Mouse (Mus musculus): ENCODE measurements at regions not wholly inside any gene's neighbourhood (a gene's known extent, or its start where the extent isn't known, plus 50 kb on each side); places are given as distances from the start of the nearest gene placed in this dataset.

GRCm38 (mm10) chr8:116334101-116334500, 170.7 kb upstream of the Dynlrb2 start:
- intact Hi-C loops (cut with DNase I) = no loop called here
- no peak for TF ChIP-seq CTCF (IDR thresholded peaks at IDR 0.05)
- Histone ChIP-seq H3K4me3 (no peak overlapping the region), H3K27ac (no peak overlapping the region)
- DNase-seq = peak; percentile 32

- Histone ChIP-seq H3K4me3 (no peak overlapping the region), H3K27ac (no peak overlapping the region)
- DNase-seq = no peak
- intact Hi-C loops (cut with DNase I) = no loop called here
- TF ChIP-seq CTCF (IDR thresholded peaks at IDR 0.05) = no peak
Measured at GRCm38 (mm10) chr8:116320014-116320680, 184.6 kb upstream of the Dynlrb2 start.

- no peak for TF ChIP-seq CTCF (IDR thresholded peaks at IDR 0.05)
- Histone ChIP-seq H3K27ac (no peak overlapping the region), H3K4me3 (no peak overlapping the region)
- DNase-seq = no peak
- intact Hi-C loops (cut with DNase I) = no loop called here
Measured at GRCm38 (mm10) chr8:116315410-116315809, 189.4 kb upstream of the Dynlrb2 start.

GRCm38 (mm10) chr8:116314429-116315092, 190.2 kb upstream of the Dynlrb2 start:
- Histone ChIP-seq H3K4me3 (no peak overlapping the region), H3K27ac (no peak overlapping the region)
- no peak for TF ChIP-seq CTCF (IDR thresholded peaks at IDR 0.05)
- no peak for DNase-seq
- intact Hi-C loops (cut with DNase I) = no loop called here

- intact Hi-C loops (cut with DNase I) = no loop called here
- TF ChIP-seq CTCF (IDR thresholded peaks at IDR 0.05) = no peak
- Histone ChIP-seq H3K4me3 (no peak overlapping the region), H3K27ac (no peak overlapping the region)
- no peak for DNase-seq
Measured at GRCm38 (mm10) chr8:116298891-116299290, 205.9 kb upstream of the Dynlrb2 start.

- intact Hi-C loops (cut with DNase I) = no loop called here
- no peak overlapping the region for H3K4me3 ChIP-seq
- no peak overlapping the region for H3K27ac ChIP-seq
- no peak for TF ChIP-seq CTCF (IDR thresholded peaks at IDR 0.05)
- DNase-seq = no peak
Measured at GRCm38 (mm10) chr8:116290671-116291245, 214.0 kb upstream of the Dynlrb2 start.

- no peak overlapping the region for H3K27ac ChIP-seq
- intact Hi-C loops (cut with DNase I) = no loop called here
- no peak for TF ChIP-seq CTCF (IDR thresholded peaks at IDR 0.05)
- DNase-seq = no peak
- no peak overlapping the region for H3K4me3 ChIP-seq
Measured at GRCm38 (mm10) chr8:116289237-116289636, 215.5 kb upstream of the Dynlrb2 start.

GRCm38 (mm10) chr8:116283990-116284389, 220.8 kb upstream of the Dynlrb2 start:
- H3K27ac ChIP-seq = no peak overlapping the region
- TF ChIP-seq CTCF (IDR thresholded peaks at IDR 0.05) = no peak
- intact Hi-C loops (cut with DNase I) = no loop called here
- peak; percentile 52 for DNase-seq
- H3K4me3 ChIP-seq = no peak overlapping the region

GRCm38 (mm10) chr8:116282341-116282740, 222.4 kb upstream of the Dynlrb2 start:
- intact Hi-C loops (cut with DNase I) = no loop called here
- DNase-seq = no peak
- H3K4me3 ChIP-seq = no peak overlapping the region
- TF ChIP-seq CTCF (IDR thresholded peaks at IDR 0.05) = no peak
- H3K27ac ChIP-seq = no peak overlapping the region

- TF ChIP-seq CTCF (IDR thresholded peaks at IDR 0.05) = no peak
- no peak overlapping the region for H3K27ac ChIP-seq
- DNase-seq = no peak
- intact Hi-C loops (cut with DNase I) = no loop called here
- no peak overlapping the region for H3K4me3 ChIP-seq
Measured at GRCm38 (mm10) chr8:116275014-116275413, 229.8 kb upstream of the Dynlrb2 start.

- TF ChIP-seq CTCF (IDR thresholded peaks at IDR 0.05) = no peak
- no peak overlapping the region for H3K27ac ChIP-seq
- DNase-seq = peak; percentile 30
- H3K4me3 ChIP-seq = no peak overlapping the region
- intact Hi-C loops (cut with DNase I) = no loop called here
Measured at GRCm38 (mm10) chr8:116271238-116271637, 233.5 kb upstream of the Dynlrb2 start.

GRCm38 (mm10) chr8:116269393-116269792, 235.4 kb upstream of the Dynlrb2 start:
- Histone ChIP-seq H3K4me3 (no peak overlapping the region), H3K27ac (no peak overlapping the region)
- intact Hi-C loops (cut with DNase I) = no loop called here
- DNase-seq = no peak
- no peak for TF ChIP-seq CTCF (IDR thresholded peaks at IDR 0.05)

- intact Hi-C loops (cut with DNase I) = no loop called here
- TF ChIP-seq CTCF (IDR thresholded peaks at IDR 0.05) = no peak
- Histone ChIP-seq H3K27ac (no peak overlapping the region), H3K4me3 (no peak overlapping the region)
- DNase-seq = no peak
Measured at GRCm38 (mm10) chr8:116268685-116269084, 236.1 kb upstream of the Dynlrb2 start.
